Mouse (Mus musculus) lung, adult 2 months (tissue): ENCODE measurements around the gene Cldn13. TPM values are rescaled to one million over a fixed set of nuclear protein-coding genes. Genes with fewer than 3 reads are reported as not detected.

Experiments
- DNase-seq: peaks from one replicate; pipeline ENCODE4 v3.0.0; 2022
- H3K4me1 ChIP-seq: fragments of 200-500 bp; 2 replicates; pipeline ENCODE4 v1.6.1; 2011; ENCODE audit warnings: low read length; ENCODE audit not compliant: control insufficient read depth, insufficient read depth
- H3K4me3 ChIP-seq: fragments of 200-500 bp; replicated peaks from 2 replicates; pipeline ENCODE3; 2011; ENCODE audit warnings: low read depth, mild to moderate bottlenecking, control low read depth, low read length; ENCODE audit errors: extremely low read depth
- CTCF ChIP-seq: fragments of 200-500 bp; IDR thresholded peaks from 2 replicates; pipeline ENCODE4 v1.5.1; 2011; ENCODE audit warnings: mild to moderate bottlenecking, low read length, control low read depth; ENCODE audit not compliant: insufficient read depth
- POLR2A ChIP-seq: fragments of 200-500 bp; IDR thresholded peaks from 2 replicates; pipeline ENCODE4 v1.6.1; 2011; ENCODE audit warnings: low read depth, mild to moderate bottlenecking, control low read depth, low read length, borderline replicate concordance; ENCODE audit errors: extremely low read depth
- WGBS: fragments of 180-500 bp; shearing (Covaris S2); methylation state at CpG from one replicate; pipeline ENCODE4 v1.1.7; 2018; 5-methylcytosine and 5-hydroxymethylcytosine counted together
- polyA plus RNA-seq: library from polyadenylated mRNA; depleted of rRNA; stranded (reverse); fragments of >200 nt; gene quantifications from 2 replicates; pipeline ENCODE4 v1.2.3, GENCODE M21; 2012

The Cldn13 gene
- polyA plus RNA-seq, 1 experiment = not detected

- 64% methylated on average over 8 of the region's 8 CpGs for WGBS
- H3K4me3 ChIP-seq = no peak overlapping the region
- no peak for DNase-seq
- no peak for TF ChIP-seq POLR2A
- no peak for TF ChIP-seq CTCF
- H3K4me1 ChIP-seq = peaks cover 15% of the 10 kb centered on the region
These were observed 20.0 kb downstream of the Cldn13 start for GRCm38 (mm10) chr5:134895291-134895690.

- 0 out of 2 replicates have a peak, but pooled peaks have one; percentile 8 for TF ChIP-seq CTCF
- no peak for TF ChIP-seq POLR2A
- WGBS = 79% methylated on average over 5 of the region's 5 CpGs
- Histone ChIP-seq H3K4me3 (no peak overlapping the region), H3K4me1 (peaks cover 23% of the 10 kb centered on the region)
- DNase-seq = no peak
These were observed 22.6 kb downstream of the Cldn13 start for GRCm38 (mm10) chr5:134892717-134893116.

GRCm38 (mm10) chr5:134891552-134891951, 23.8 kb downstream of the Cldn13 start:
- TF ChIP-seq CTCF = no peak
- no peak for TF ChIP-seq POLR2A
- WGBS = 36% methylated on average over 8 of the region's 8 CpGs
- Histone ChIP-seq H3K4me3 (no peak overlapping the region), H3K4me1 (peaks cover 31% of the 10 kb centered on the region)
- no peak for DNase-seq

GRCm38 (mm10) chr5:134890601-134891054, 24.7 kb downstream of the Cldn13 start:
- DNase-seq = peak; percentile 44
- no peak overlapping the region for H3K4me3 ChIP-seq
- H3K4me1 ChIP-seq = peaks cover 31% of the 10 kb centered on the region
- TF ChIP-seq CTCF = no peak
- TF ChIP-seq POLR2A = no peak
- 33% methylated on average over 6 of the region's 6 CpGs for WGBS

DNA sequence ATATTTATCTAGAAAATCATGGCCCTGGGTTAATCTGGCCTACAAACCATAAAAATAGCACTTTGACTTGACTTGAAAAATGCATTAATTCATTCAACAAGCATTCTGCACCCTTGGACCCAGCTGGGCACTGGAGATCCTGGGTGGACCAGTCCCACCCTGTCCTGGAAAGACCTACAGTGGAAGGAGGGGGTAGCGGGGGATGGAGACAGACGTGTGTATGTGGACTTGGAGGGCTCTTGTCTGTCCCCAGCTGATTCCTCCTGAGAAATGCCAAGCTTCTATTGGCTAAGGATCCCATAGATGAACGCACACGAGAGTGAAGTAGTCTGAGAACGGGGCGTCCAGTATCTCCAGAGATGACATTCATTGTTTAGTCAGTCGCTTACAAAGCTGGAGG, 26.8 kb downstream of the Cldn13 start:
- no peak overlapping the region for H3K4me3 ChIP-seq
- WGBS = 44% methylated on average over 7 of the region's 7 CpGs
- H3K4me1 ChIP-seq = peaks cover 31% of the 10 kb centered on the region
- no peak for DNase-seq
- no peak for TF ChIP-seq CTCF
- no peak for TF ChIP-seq POLR2A

- Histone ChIP-seq H3K4me3 (no peak overlapping the region), H3K4me1 (peaks cover 31% of the 10 kb centered on the region)
- peak; percentile 50; the same call in 1 of the 2 replicates for TF ChIP-seq POLR2A
- TF ChIP-seq CTCF = no peak
- WGBS = 35% methylated on average over 18 of the region's 18 CpGs
- peak; percentile 45 for DNase-seq
These were observed 27.6 kb downstream of the Cldn13 start for GRCm38 (mm10) chr5:134887447-134888335.

DNA sequence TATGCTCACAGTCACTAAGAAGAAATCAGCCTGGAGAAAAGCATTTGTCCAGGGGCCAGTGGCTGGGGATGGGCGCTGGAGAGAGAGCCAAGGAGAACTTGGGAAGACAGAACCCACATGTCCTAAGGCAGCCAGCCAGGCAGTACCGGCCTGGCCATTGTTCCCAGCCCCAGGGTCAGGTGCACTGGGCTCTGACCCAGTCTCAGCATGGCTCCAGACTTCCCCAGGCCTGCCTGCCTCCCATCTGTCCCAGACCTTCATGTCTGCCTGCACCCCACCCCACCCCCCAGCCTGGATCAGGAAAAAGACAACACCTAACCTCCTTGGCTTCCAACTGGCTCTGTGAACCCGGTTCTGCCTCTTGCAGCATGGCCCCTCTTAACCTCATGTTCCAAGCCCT, 32.2 kb downstream of the Cldn13 start:
- peak; percentile 37 for DNase-seq
- no peak for TF ChIP-seq POLR2A
- TF ChIP-seq CTCF = no peak

GRCm38 (mm10) chr5:134876801-134877200, 38.5 kb downstream of the Cldn13 start:
- no peak for DNase-seq
- WGBS = 52% methylated on average over 10 of the region's 10 CpGs

More for the DNA sequence above, 32.2 kb downstream of the Cldn13 start:
- WGBS = 33% methylated on average over 3 of the region's 3 CpGs
- H3K4me1 ChIP-seq = peaks cover 8% of the 10 kb centered on the region
- H3K4me3 ChIP-seq = no peak overlapping the region

GRCm38 (mm10) chr5:134875245-134875644, 40.1 kb downstream of the Cldn13 start:
- no peak for DNase-seq
- 88% methylated on average over 5 of the region's 5 CpGs for WGBS
- no peak for TF ChIP-seq POLR2A
- no peak for TF ChIP-seq CTCF
- Histone ChIP-seq H3K4me3 (no peak overlapping the region), H3K4me1 (0 out of 2 replicates have a peak, but pooled peaks cover 3% of the 10 kb centered on the region)

More at GRCm38 (mm10) chr5:134876801-134877200, 38.5 kb downstream of the Cldn13 start:
- no peak for TF ChIP-seq CTCF
- no peak for TF ChIP-seq POLR2A
- no peak overlapping the region for H3K4me3 ChIP-seq
- 0 out of 2 replicates have a peak, but pooled peaks cover 3% of the 10 kb centered on the region for H3K4me1 ChIP-seq
